Mouse (Mus musculus): ENCODE measurements at regions not wholly inside any gene's neighbourhood (a gene's known extent, or its start where the extent isn't known, plus 50 kb on each side); places are given as distances from the start of the nearest gene placed in this dataset.

GRCm38 (mm10) chr2:19714025-19714424 is 56.5 kb downstream of the Otud1 start:
- no peak for DNase-seq (ENCODE audit: low read depth)

- DNase-seq (ENCODE audit: low read depth): peak; percentile 73
Observed at GRCm38 (mm10) chr2:19715564-19716238, 58.1 kb downstream of the Otud1 start.

- no peak for DNase-seq (ENCODE audit: low read depth)
Observed at GRCm38 (mm10) chr2:19716388-19716787, 58.8 kb downstream of the Otud1 start.

- no peak for DNase-seq (ENCODE audit: low read depth)
Observed at GRCm38 (mm10) chr2:19726085-19726484, 68.5 kb downstream of the Otud1 start.

- peak; percentile 72 for DNase-seq (ENCODE audit: low read depth)
Observed at GRCm38 (mm10) chr2:19726904-19727303, 69.4 kb downstream of the Otud1 start.

- peak; percentile 18 for DNase-seq (ENCODE audit: low read depth)
Observed at GRCm38 (mm10) chr2:19732922-19733859, 75.6 kb downstream of the Otud1 start.

GRCm38 (mm10) chr2:19734164-19734870 is 76.8 kb downstream of the Otud1 start:
- no peak for DNase-seq (ENCODE audit: low read depth)

GRCm38 (mm10) chr2:19741508-19741907 is 84.0 kb downstream of the Otud1 start:
- no peak for DNase-seq (ENCODE audit: low read depth)

GRCm38 (mm10) chr2:19743467-19743866 is 85.9 kb downstream of the Otud1 start:
- no peak for DNase-seq (ENCODE audit: low read depth)

GRCm38 (mm10) chr2:19744986-19745660 is 87.6 kb downstream of the Otud1 start:
- DNase-seq (ENCODE audit: low read depth): no peak

- DNase-seq (ENCODE audit: low read depth): no peak
Observed at GRCm38 (mm10) chr2:19752753-19753152, 95.2 kb downstream of the Otud1 start.

- no peak for DNase-seq (ENCODE audit: low read depth)
Observed at GRCm38 (mm10) chr2:19753479-19753878, 95.9 kb downstream of the Otud1 start.

- DNase-seq (ENCODE audit: low read depth): no peak
Observed at GRCm38 (mm10) chr2:19757910-19758309, 100.4 kb downstream of the Otud1 start.

GRCm38 (mm10) chr2:19759169-19759568 is 101.6 kb downstream of the Otud1 start:
- DNase-seq (ENCODE audit: low read depth): peak; percentile 12

GRCm38 (mm10) chr2:19759577-19759976 is 102.0 kb downstream of the Otud1 start:
- no peak for DNase-seq (ENCODE audit: low read depth)

GRCm38 (mm10) chr2:19762996-19763395 is 105.4 kb downstream of the Otud1 start:
- no peak for DNase-seq (ENCODE audit: low read depth)

GRCm38 (mm10) chr2:19784913-19785312 is 124.7 kb upstream of the Etl4 start:
- DNase-seq (ENCODE audit: low read depth): no peak

- DNase-seq (ENCODE audit: low read depth): no peak
Observed at GRCm38 (mm10) chr2:19785663-19786260, 123.8 kb upstream of the Etl4 start.

GRCm38 (mm10) chr2:19792177-19792576 is 117.4 kb upstream of the Etl4 start:
- DNase-seq (ENCODE audit: low read depth): no peak

GRCm38 (mm10) chr2:19796790-19797189 is 112.8 kb upstream of the Etl4 start:
- DNase-seq (ENCODE audit: low read depth): no peak
